Mouse (Mus musculus): ENCODE results near the gene 1700012B07Rik. TPM values are rescaled to one million over a fixed set of nuclear protein-coding genes. Genes with fewer than 3 reads are reported as not detected.

1700012B07Rik gene
- total RNA-seq (2014; rRNA removed) (not detected in 2 replicates), polyA plus RNA-seq (2015; fragmentation: Nextera tagmentation; extraction: Ambion mirVana) (not detected in 2 replicates)

GRCm38 (mm10) chr11:109827946-109828345 lies at the start of gene 1700012B07Rik:
1700012B07Rik (minus strand) TSS chr11:109828046.
- H3K4me3 ChIP-seq (ENCODE audit: low read length), result no peak within 1 kb of the TSS
- DNase-seq (ENCODE audit: low spot score) (no peak), ATAC-seq (no peak)
- no peaks in the 10 kb centered on the region for H3K27me3 ChIP-seq (ENCODE audit: insufficient read depth, low read length)
- H3K4me2 ChIP-seq (ENCODE audit: low read depth, low read length), result no peak within 1 kb of the TSS
- H3K4me1 ChIP-seq (ENCODE audit: insufficient read depth, low read length), result no peaks in the 10 kb centered on the region
- no peak within 1 kb of the TSS for H3K9ac ChIP-seq (replicated peaks; ENCODE audit: low read length)
- no peaks in the 10 kb centered on the region for H3K36me3 ChIP-seq (ENCODE audit: insufficient read depth, low read length)
- no peaks in the 10 kb centered on the region for H3K9me3 ChIP-seq (ENCODE audit: low read length)
- 91% methylated on average over 4 of the region's 4 CpGs for WGBS
- no peak within 1 kb of the TSS for H3K27ac ChIP-seq
- TF ChIP-seq CTCF (IDR thresholded peaks at IDR 0.05; ENCODE audit: low read depth), result no peak

- ATAC-seq (no peak), DNase-seq (ENCODE audit: low spot score) (no peak)
- no peaks in the 10 kb centered on the region for H3K4me1 ChIP-seq (ENCODE audit: insufficient read depth, low read length)
- no peak overlapping the region for H3K27ac ChIP-seq
- 77% methylated on average over 9 of the region's 9 CpGs for WGBS
- no peaks in the 10 kb centered on the region for H3K27me3 ChIP-seq (ENCODE audit: insufficient read depth, low read length)
- H3K9ac ChIP-seq (replicated peaks; ENCODE audit: low read length), result no peak overlapping the region
- no peak overlapping the region for H3K4me3 ChIP-seq (ENCODE audit: low read length)
- H3K9me3 ChIP-seq (ENCODE audit: low read length), result no peaks in the 10 kb centered on the region
- no peak overlapping the region for H3K4me2 ChIP-seq (ENCODE audit: low read depth, low read length)
- TF ChIP-seq CTCF (IDR thresholded peaks at IDR 0.05; ENCODE audit: low read depth), result no peak
- no peaks in the 10 kb centered on the region for H3K36me3 ChIP-seq (ENCODE audit: insufficient read depth, low read length)
These were observed 48.9 kb upstream of the 1700012B07Rik start for GRCm38 (mm10) chr11:109876767-109877166.

- Histone ChIP-seq H3K9me3 (ENCODE audit: low read length) (no peaks in the 10 kb centered on the region), H3K27ac (no peak overlapping the region), H3K27me3 (ENCODE audit: insufficient read depth, low read length) (no peaks in the 10 kb centered on the region), H3K4me1 (ENCODE audit: insufficient read depth, low read length) (no peaks in the 10 kb centered on the region), H3K36me3 (ENCODE audit: insufficient read depth, low read length) (no peaks in the 10 kb centered on the region), H3K4me3 (ENCODE audit: low read length) (no peak overlapping the region), H3K4me2 (ENCODE audit: low read depth, low read length) (no peak overlapping the region), H3K9ac (replicated peaks; ENCODE audit: low read length) (no peak overlapping the region)
- TF ChIP-seq CTCF (IDR thresholded peaks at IDR 0.05; ENCODE audit: low read depth), result no peak
- ATAC-seq, result no peak
- DNase-seq (ENCODE audit: low spot score), result no peak
- 80% methylated on average over 3 of the region's 3 CpGs for WGBS
These were observed 48.0 kb upstream of the 1700012B07Rik start for GRCm38 (mm10) chr11:109875834-109876233.

- ATAC-seq, result no peak
- Histone ChIP-seq H3K4me2 (ENCODE audit: low read depth, low read length) (no peak overlapping the region), H3K27me3 (ENCODE audit: insufficient read depth, low read length) (no peaks in the 10 kb centered on the region), H3K4me1 (ENCODE audit: insufficient read depth, low read length) (no peaks in the 10 kb centered on the region), H3K4me3 (ENCODE audit: low read length) (no peak overlapping the region), H3K9ac (replicated peaks; ENCODE audit: low read length) (no peak overlapping the region), H3K27ac (no peak overlapping the region), H3K9me3 (ENCODE audit: low read length) (no peaks in the 10 kb centered on the region), H3K36me3 (ENCODE audit: insufficient read depth, low read length) (no peaks in the 10 kb centered on the region)
- 97% methylated on average over 1 of the region's 1 CpGs for WGBS
- no peak for TF ChIP-seq CTCF (IDR thresholded peaks at IDR 0.05; ENCODE audit: low read depth)
- no peak for DNase-seq (ENCODE audit: low spot score)
These were observed 47.6 kb upstream of the 1700012B07Rik start for GRCm38 (mm10) chr11:109875525-109875802.

- H3K4me1 ChIP-seq (ENCODE audit: insufficient read depth, low read length), result no peaks in the 10 kb centered on the region
- no peak overlapping the region for H3K27ac ChIP-seq
- no peaks in the 10 kb centered on the region for H3K27me3 ChIP-seq (ENCODE audit: insufficient read depth, low read length)
- TF ChIP-seq CTCF (IDR thresholded peaks at IDR 0.05; ENCODE audit: low read depth), result no peak
- ATAC-seq (no peak), DNase-seq (ENCODE audit: low spot score) (no peak)
- 83% methylated on average over 11 of the region's 11 CpGs for WGBS
- no peak overlapping the region for H3K9ac ChIP-seq (replicated peaks; ENCODE audit: low read length)
- no peak overlapping the region for H3K4me2 ChIP-seq (ENCODE audit: low read depth, low read length)
- no peaks in the 10 kb centered on the region for H3K36me3 ChIP-seq (ENCODE audit: insufficient read depth, low read length)
- H3K4me3 ChIP-seq (ENCODE audit: low read length), result no peak overlapping the region
- H3K9me3 ChIP-seq (ENCODE audit: low read length), result no peaks in the 10 kb centered on the region
These were observed 47.0 kb upstream of the 1700012B07Rik start for GRCm38 (mm10) chr11:109874651-109875524.

- Histone ChIP-seq H3K4me1 (ENCODE audit: insufficient read depth, low read length) (no peaks in the 10 kb centered on the region), H3K4me2 (ENCODE audit: low read depth, low read length) (no peak overlapping the region), H3K27me3 (ENCODE audit: insufficient read depth, low read length) (no peaks in the 10 kb centered on the region), H3K27ac (no peak overlapping the region), H3K4me3 (ENCODE audit: low read length) (no peak overlapping the region), H3K9me3 (ENCODE audit: low read length) (no peaks in the 10 kb centered on the region), H3K9ac (replicated peaks; ENCODE audit: low read length) (no peak overlapping the region), H3K36me3 (ENCODE audit: insufficient read depth, low read length) (no peaks in the 10 kb centered on the region)
- TF ChIP-seq CTCF (IDR thresholded peaks at IDR 0.05; ENCODE audit: low read depth), result no peak
- WGBS, result 82% methylated on average over 22 of the region's 22 CpGs
- ATAC-seq (no peak), DNase-seq (ENCODE audit: low spot score) (no peak)
These were observed 46.2 kb upstream of the 1700012B07Rik start for GRCm38 (mm10) chr11:109873852-109874610.
